Mouse (Mus musculus) kidney, adult 2 months (tissue): ENCODE data around the gene Pfdn4. TPM values are rescaled to one million over a fixed set of nuclear protein-coding genes. Genes with fewer than 3 reads are reported as not detected.
"Not testable (repeated sequence)": the region's sequence is repeated elsewhere in the genome, so short reads cannot be mapped to it uniquely, and the experiment has no call there.

Experiments used
- DNase-seq: peaks from one replicate; pipeline ENCODE4 v3.0.0; 2021
- H3K27ac ChIP-seq: fragments of 200-500 bp; 2 replicates; pipeline ENCODE4 v1.5.1; 2012; ENCODE audit warnings: low read depth, low read length, control low read depth, inconsistent platforms; ENCODE audit not compliant: insufficient read depth
- H3K27me3 ChIP-seq: fragments of 200-500 bp; replicated peaks from 2 replicates; pipeline ENCODE4 v1.6.1; 2012; ENCODE audit warnings: mild to moderate bottlenecking, moderate library complexity, low read length, inconsistent platforms; ENCODE audit not compliant: control insufficient read depth, insufficient read depth
- H3K36me3 ChIP-seq: fragments of 200-500 bp; 2 replicates; pipeline ENCODE4 v1.6.1; 2012; ENCODE audit warnings: mild to moderate bottlenecking, moderate library complexity, low read length, inconsistent platforms; ENCODE audit not compliant: control insufficient read depth, insufficient read depth
- H3K4me1 ChIP-seq: fragments of 200-500 bp; 2 replicates; pipeline ENCODE4 v1.6.1; 2011; ENCODE audit warnings: low read length; ENCODE audit not compliant: control insufficient read depth, insufficient read depth
- H3K4me3 ChIP-seq: fragments of 200-500 bp; 2 replicates; pipeline ENCODE4 v1.5.1; 2011; ENCODE audit warnings: mild to moderate bottlenecking, low read depth, low read length, control low read depth; ENCODE audit not compliant: insufficient read depth
- CTCF ChIP-seq: fragments of 200-500 bp; conservative IDR thresholded peaks from 2 replicates; pipeline ENCODE4 v1.5.1; 2011; ENCODE audit warnings: low read depth, mild to moderate bottlenecking, control low read depth, low read length, moderate library complexity, mixed read lengths; ENCODE audit not compliant: insufficient read depth, insufficient read length
- POLR2A ChIP-seq: fragments of 200-500 bp; IDR thresholded peaks from one replicate; pipeline ENCODE4 v1.6.1; 2011; ENCODE audit warnings: low read depth, low read length, control low read depth
- WGBS: fragments of 180-500 bp; shearing (Covaris S2); methylation state at CpG from one replicate; pipeline ENCODE4 v1.1.7; 2018; 5-methylcytosine and 5-hydroxymethylcytosine counted together
- polyA plus RNA-seq: library from polyadenylated mRNA; depleted of rRNA; stranded (reverse); fragments of >200 nt; gene quantifications from 2 replicates; pipeline ENCODE4 v1.2.3, GENCODE M21; 2012; rRNA removed

Pfdn4 gene
- 5.6 TPM in 2 replicates for polyA plus RNA-seq

DNA sequence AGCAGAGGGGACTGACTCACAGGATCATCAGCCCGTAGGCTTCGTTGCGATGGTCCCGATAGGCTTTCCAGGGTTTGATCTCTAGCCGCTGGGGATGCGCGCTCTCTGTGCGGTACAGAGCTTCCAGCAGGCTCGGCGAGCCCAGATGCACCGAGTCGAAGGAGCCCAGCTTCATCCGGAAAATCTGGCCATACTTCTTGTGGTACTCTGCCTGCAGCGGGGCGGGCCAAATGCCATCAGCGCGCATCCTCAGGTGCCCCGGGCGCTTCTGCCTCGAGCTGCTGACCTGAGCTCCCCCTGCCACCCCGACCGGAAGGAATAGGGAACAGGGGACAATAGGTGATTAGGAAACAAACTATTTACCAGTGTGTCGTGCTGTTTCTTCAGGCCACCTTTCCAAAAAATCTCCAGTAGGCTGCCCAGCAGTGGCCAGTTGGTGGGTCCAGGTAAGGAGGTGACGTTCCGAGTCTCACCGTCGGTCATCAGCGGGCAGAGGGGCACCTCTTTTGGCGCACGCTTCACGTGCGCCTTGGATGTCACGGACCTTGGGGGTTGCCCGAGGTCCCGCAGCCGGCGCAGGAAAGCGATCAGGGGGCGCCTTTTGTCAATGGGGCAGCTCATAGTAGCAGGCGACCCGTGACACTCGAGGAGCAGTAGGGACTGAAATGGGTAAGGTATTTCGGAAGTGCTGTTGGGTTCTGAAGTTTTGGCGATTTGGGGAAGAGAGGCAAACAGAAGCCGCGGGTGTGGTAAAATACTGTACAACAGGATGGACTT, at the start of gene Pfdn4:
Pfdn4 (plus strand) TSS at position 275 of the 777 bp plus-strand sequence.
- peaks cover 5% of the 10 kb centered on the region; the same call in 1 of the 2 replicates for H3K4me1 ChIP-seq
- peak within 1 kb of the TSS; percentile 1; the same call in 1 of the 2 replicates for H3K4me3 ChIP-seq
- 0 out of 2 replicates have a peak, but pooled peaks cover 3% of the 10 kb centered on the region for H3K27me3 ChIP-seq
- TF ChIP-seq CTCF (no peak), POLR2A (no peak)
- DNase-seq = peak; percentile 31
- H3K27ac ChIP-seq = no peak within 1 kb of the TSS; the same call in 1 of the 2 replicates
- no peaks in the 10 kb centered on the region for H3K36me3 ChIP-seq
- 2% methylated on average over 46 of the region's 46 CpGs for WGBS

DNA sequence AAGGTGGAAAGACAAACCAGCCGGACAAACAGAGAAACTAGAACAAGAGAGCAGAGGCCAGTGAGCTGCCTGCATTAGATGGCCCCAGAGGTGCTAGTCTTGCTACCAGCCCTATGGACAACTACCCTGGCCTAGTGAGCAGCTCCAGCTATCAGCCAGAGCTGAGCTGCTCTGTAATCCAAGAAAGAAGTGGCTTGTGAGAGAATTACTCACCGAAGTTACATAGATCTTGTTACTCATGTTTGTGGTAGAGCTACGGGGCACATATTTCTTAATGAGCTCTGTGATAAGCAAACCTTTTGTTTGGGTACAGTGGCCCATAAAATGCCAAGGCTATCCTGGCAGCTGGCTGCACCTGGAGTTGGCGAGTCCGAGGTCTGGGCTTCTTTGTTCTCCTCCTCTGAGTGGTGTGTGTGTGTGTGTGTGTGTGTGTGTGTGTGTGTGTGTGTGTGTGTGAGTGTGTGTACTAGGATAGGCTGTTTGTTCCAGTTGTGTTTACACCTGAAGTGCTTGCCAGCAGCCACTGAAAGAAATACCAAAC, 49.3 kb upstream of the Pfdn4 start:
- no peak for TF ChIP-seq CTCF
- no peak for TF ChIP-seq POLR2A
- H3K27ac ChIP-seq = no peak overlapping the region
- DNase-seq = no peak

DNA sequence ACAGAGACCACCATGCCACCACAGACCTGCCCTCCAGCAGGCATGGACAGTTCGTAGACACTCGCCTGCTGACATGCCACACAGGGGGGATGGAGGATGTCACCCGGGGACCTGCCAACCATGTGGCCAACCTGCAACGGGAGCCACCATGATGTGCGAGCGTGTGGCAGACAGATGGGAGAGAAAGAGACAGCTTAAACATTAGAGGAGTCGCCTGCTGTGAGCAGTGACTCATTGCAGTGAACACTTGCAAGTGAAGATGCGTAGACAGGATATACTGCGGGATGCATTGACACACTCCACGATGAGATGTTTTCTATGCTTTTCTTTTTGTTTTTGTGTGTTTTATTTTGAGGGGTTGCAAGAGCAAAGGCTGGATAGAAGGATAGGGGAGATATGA, 48.6 kb upstream of the Pfdn4 start:
- Histone ChIP-seq H3K27me3 (no peaks in the 10 kb centered on the region), H3K36me3 (no peaks in the 10 kb centered on the region), H3K4me1 (no peaks in the 10 kb centered on the region; the same call in 1 of the 2 replicates), H3K27ac (no peak overlapping the region), H3K4me3 (no peak overlapping the region)
- 74% methylated on average over 10 of the region's 10 CpGs for whole genome bisulfite sequencing
- TF ChIP-seq POLR2A (no peak), CTCF (no peak)
- DNase-seq = no peak

More for the DNA sequence above, 49.3 kb upstream of the Pfdn4 start:
- WGBS = 56% methylated on average over 5 of the region's 5 CpGs
- Histone ChIP-seq H3K36me3 (no peaks in the 10 kb centered on the region), H3K4me3 (no peak overlapping the region), H3K27me3 (no peaks in the 10 kb centered on the region), H3K4me1 (no peaks in the 10 kb centered on the region; the same call in 1 of the 2 replicates)

DNA sequence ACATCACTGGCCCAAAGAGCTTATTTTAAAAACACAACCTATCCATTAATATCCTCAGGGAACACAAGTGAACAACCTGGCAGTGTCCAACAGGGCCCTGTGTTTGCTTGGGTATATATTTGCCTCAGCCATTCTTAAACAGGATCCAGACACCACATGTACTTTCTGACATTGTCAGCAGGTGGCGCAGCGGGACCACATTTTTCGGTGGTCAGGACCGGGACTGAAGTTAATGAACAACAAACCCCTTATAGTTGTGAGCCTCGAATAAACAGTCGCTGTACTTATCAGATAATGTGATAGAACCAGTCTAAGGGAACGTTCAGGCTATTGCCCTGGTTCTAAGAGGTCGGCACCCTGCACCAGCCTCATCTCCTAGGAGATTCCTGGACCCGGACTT, 45.3 kb upstream of the Pfdn4 start:
- Histone ChIP-seq H3K4me3 (no peak overlapping the region), H3K36me3 (no peaks in the 10 kb centered on the region), H3K4me1 (no peaks in the 10 kb centered on the region; the same call in 1 of the 2 replicates), H3K27ac (no peak overlapping the region), H3K27me3 (no peaks in the 10 kb centered on the region)
- WGBS = 4% methylated on average over 9 of the region's 9 CpGs
- TF ChIP-seq CTCF = peak; percentile 99
- TF ChIP-seq POLR2A = no peak
- peak; percentile 89 for DNase-seq

DNA sequence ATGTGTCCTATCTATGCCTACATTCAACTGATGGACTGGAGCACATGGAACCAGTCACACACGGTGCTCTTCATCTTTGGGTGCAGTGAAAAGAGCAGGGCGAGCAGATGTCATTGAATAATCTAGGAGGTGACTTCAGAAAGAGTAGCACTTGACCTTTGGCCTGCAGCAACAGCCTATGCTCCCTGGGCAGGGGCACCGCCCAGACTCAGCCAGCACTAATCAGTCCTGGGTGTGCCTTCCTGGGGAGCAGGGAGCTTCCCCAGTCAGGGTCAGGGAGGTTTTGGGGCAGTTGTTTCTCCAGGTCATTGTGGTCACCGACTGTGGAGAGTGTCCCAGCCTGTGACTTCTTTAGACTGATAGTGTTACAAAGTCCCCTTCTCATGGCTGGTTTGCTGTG, 42.4 kb upstream of the Pfdn4 start:
- not testable (repeated sequence) for H3K36me3 ChIP-seq, H3K27ac ChIP-seq, H3K4me1 ChIP-seq, H3K27me3 ChIP-seq, H3K4me3 ChIP-seq, DNase-seq
- WGBS = 40% methylated on average over 3 of the region's 4 CpGs

DNA sequence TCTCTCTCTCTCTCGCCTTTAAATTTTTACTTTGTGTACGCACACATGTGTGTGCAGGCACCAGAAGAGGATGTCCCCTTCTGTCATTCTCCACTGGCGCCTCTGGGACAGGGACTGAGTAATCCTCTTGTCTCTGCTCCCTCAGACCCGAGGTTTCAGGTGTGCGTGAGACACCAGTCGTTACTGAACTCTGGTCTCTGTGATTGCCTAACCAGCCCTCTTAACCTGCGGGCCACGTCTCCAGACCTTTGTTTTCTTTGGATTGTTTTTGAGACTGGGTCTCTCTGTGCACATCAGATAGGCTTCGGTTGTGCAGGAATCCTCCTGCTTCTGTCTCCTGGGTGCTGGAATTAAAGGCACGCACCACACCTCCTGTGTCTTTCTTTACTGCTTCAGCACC, 37.0 kb upstream of the Pfdn4 start:
- 64% methylated on average over 10 of the region's 10 CpGs for WGBS

DNA sequence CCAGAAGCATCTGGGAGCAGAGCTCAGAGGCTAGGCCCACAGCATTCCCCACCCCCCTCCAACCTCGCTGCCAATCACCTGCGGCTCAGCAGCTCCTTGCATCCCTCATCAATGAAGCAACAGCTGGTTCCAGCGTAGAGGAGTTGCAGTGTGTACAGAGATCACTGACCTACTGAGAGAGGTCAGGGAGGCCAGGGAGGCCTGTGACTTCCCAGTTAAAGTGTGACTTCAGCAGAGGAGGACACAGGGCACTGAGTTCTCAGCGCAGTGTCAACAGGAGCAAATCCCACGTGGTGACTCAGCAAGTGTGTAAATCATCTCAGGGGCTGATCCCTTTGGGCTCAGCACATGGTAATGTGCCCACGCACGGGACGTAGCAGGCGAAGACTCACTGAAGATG, 36.4 kb upstream of the Pfdn4 start:
- Histone ChIP-seq H3K4me3 (no peak overlapping the region), H3K4me1 (peaks cover 17% of the 10 kb centered on the region; the same call in 1 of the 2 replicates), H3K27ac (0 out of 2 replicates have a peak overlapping the region, but pooled peaks have one; percentile 5), H3K27me3 (no peaks in the 10 kb centered on the region), H3K36me3 (no peaks in the 10 kb centered on the region)
- WGBS = 27% methylated on average over 9 of the region's 9 CpGs
- peak; percentile 91 for DNase-seq
- TF ChIP-seq POLR2A = no peak
- no peak for TF ChIP-seq CTCF

More for the DNA sequence above, 37.0 kb upstream of the Pfdn4 start:
- Histone ChIP-seq H3K27me3 (no peaks in the 10 kb centered on the region), H3K4me3 (no peak overlapping the region), H3K27ac (0 out of 2 replicates have a peak overlapping the region, but pooled peaks have one; percentile 5), H3K36me3 (no peaks in the 10 kb centered on the region), H3K4me1 (peaks cover 17% of the 10 kb centered on the region; the same call in 1 of the 2 replicates)
- DNase-seq = peak; percentile 36
- TF ChIP-seq CTCF (no peak), POLR2A (no peak)
